Mouse (Mus musculus): Measurements from ENCODE around the gene Obp2b.
"Not testable (repeated sequence)": the region's sequence is repeated elsewhere in the genome, so short reads cannot be mapped to it uniquely, and the experiment has no call there.

- TF ChIP-seq CTCF (IDR thresholded peaks at IDR 0.05; ENCODE audit: insufficient read depth, low read length); POLR2A (IDR thresholded peaks at IDR 0.05; ENCODE audit: borderline replicate concordance, extremely low read depth, low read depth, low read length): not testable (repeated sequence)
Measured at GRCm38 (mm10) chr2:25709056-25709455, 27.8 kb upstream of the Obp2b start.
